Mouse (Mus musculus) thymus, postnatal 14 days (tissue): Measurements from ENCODE around the gene Gm4724.
"Not testable (repeated sequence)": the region's sequence is repeated elsewhere in the genome, so short reads cannot be mapped to it uniquely, and the experiment has no call there.

ENCODE experiments used
- DNase-seq: peaks from one replicate; pipeline ENCODE4 v3.0.0; 2021

Gene Gm4724

DNA sequence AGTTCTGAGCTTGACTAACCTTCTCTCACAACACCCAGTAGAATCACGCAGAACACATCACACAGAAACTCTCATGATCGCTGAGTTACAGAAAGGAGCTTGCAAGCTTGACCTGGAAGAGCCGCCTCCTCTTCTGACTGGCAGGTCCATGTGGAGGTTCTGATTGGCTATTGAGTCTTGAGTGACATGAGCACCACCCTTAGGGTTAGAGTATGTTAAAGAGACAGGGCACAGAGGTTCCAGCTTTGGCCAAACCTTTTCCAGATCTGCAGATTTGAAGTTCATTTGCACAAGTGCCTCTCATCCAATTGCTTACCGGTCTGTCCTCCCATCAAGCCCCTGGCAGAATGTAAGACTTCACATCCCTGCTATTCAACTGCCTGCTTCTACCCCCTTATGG lies at the start of gene Gm4724:
TSS of gene Gm4724 (minus strand) at position 101 of the 400 bp plus-strand sequence.
- DNase-seq: not testable (repeated sequence)

DNA sequence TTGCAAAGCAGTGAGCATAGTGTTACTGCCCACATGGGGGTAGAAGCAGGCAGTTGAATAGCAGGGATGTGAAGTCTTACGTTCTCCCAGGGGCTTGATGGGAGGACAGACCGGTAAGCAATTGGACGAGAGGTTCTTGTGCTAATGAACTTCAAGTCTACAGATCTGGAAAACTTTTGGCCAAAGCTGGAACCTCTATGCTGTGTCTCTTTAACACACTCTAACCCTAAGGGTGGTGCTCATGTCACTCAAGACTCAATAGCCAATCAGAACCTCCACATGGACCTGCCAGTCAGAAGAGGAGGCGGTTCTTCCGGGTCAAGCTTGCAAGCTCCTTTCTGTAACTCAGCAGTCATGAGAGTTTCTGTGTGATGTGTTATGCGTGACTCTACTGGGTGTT lies 34.1 kb upstream of the Gm4724 start, which contains the start of gene Zfp965:
TSS of gene Zfp965 (plus strand) at position 301 of the 400 bp plus-strand sequence.
- not testable (repeated sequence) for DNase-seq
